Mouse (Mus musculus) hindbrain, embryonic 15.5 days (tissue): ENCODE data around the gene Noto. TPM values are rescaled to one million over a fixed set of nuclear protein-coding genes. Genes with fewer than 3 reads are reported as not detected.

Experiments used
- ATAC-seq: fragments of 200-750 bp; cut with Nextera tagmentation; 2 replicates; pipeline ENCODE4 v1.8.0; 2017; ENCODE audit warnings: low read depth, moderate number of reproducible peaks, moderate TSS enrichment; ENCODE audit not compliant: low FRiP score
- H3K27ac ChIP-seq: fragments of 300-500 bp; sonication (generic); replicated peaks from 2 replicates; pipeline ENCODE4 v1.5.1; 2015; ENCODE audit warnings: mild to moderate bottlenecking, inconsistent platforms
- H3K27me3 ChIP-seq: fragments of 300-500 bp; sonication (generic); 2 replicates; pipeline ENCODE4 v1.6.1; 2015; ENCODE audit warnings: control low read depth, inconsistent platforms
- H3K36me3 ChIP-seq: fragments of 300-500 bp; sonication (generic); 2 replicates; pipeline ENCODE4 v1.6.1; 2015; ENCODE audit warnings: control low read depth, inconsistent platforms
- H3K4me1 ChIP-seq: fragments of 300-500 bp; sonication (generic); replicated peaks from 2 replicates; pipeline ENCODE4 v1.6.1; 2015; ENCODE audit warnings: control low read depth, inconsistent platforms
- H3K4me2 ChIP-seq: fragments of 300-500 bp; sonication (generic); 2 replicates; pipeline ENCODE4 v1.6.1; 2015; ENCODE audit warnings: moderate library complexity, mild to moderate bottlenecking, inconsistent platforms
- H3K4me3 ChIP-seq: fragments of 300-500 bp; sonication (generic); 2 replicates; pipeline ENCODE4 v1.5.1; 2015; ENCODE audit warnings: mild to moderate bottlenecking, inconsistent platforms
- H3K9ac ChIP-seq: fragments of 300-500 bp; sonication (generic); 2 replicates; pipeline ENCODE4 v1.6.1; 2015; ENCODE audit warnings: inconsistent platforms
- H3K9me3 ChIP-seq: fragments of 300-500 bp; sonication (generic); 2 replicates; pipeline ENCODE4 v1.6.1; 2016; ENCODE audit warnings: control low read depth, inconsistent platforms
- WGBS: fragments of 180-500 bp; shearing (Covaris S2); methylation state at CpG from one replicate; pipeline ENCODE4 v1.1.7; 2015; 5-methylcytosine and 5-hydroxymethylcytosine counted together
- polyA plus RNA-seq: library from polyadenylated mRNA; unstranded; fragments of >200 nt; fragmentation: Nextera tagmentation; extraction: Ambion mirVana; gene quantifications from 2 replicates; pipeline ENCODE4 v1.2.1, GENCODE M21; 2015

Gene Noto
- polyA plus RNA-seq, 1 experiment from 2014 or later = not detected

- no peaks in the 10 kb centered on the region for H3K9me3 ChIP-seq
- WGBS = 17% methylated on average over 5 of the region's 7 CpGs
- H3K36me3 ChIP-seq = no peaks in the 10 kb centered on the region
- H3K9ac ChIP-seq = no peak overlapping the region
- no peak overlapping the region for H3K27ac ChIP-seq
- H3K4me3 ChIP-seq = no peak overlapping the region
- H3K27me3 ChIP-seq = no peaks in the 10 kb centered on the region
- no peak for ATAC-seq
- no peaks in the 10 kb centered on the region for H3K4me1 ChIP-seq
- H3K4me2 ChIP-seq = no peak overlapping the region
These were observed 31.9 kb upstream of the Noto start for GRCm38 (mm10) chr6:85391803-85392202.

- H3K9ac ChIP-seq = no peak overlapping the region
- H3K4me3 ChIP-seq = no peak overlapping the region
- no peaks in the 10 kb centered on the region for H3K36me3 ChIP-seq
- H3K27me3 ChIP-seq = no peaks in the 10 kb centered on the region
- no peak overlapping the region for H3K4me2 ChIP-seq
- no peaks in the 10 kb centered on the region for H3K9me3 ChIP-seq
- no peak overlapping the region for H3K27ac ChIP-seq
- ATAC-seq = no peak
- H3K4me1 ChIP-seq = no peaks in the 10 kb centered on the region
- WGBS = 84% methylated on average over 2 of the region's 2 CpGs
These were observed 28.3 kb upstream of the Noto start for GRCm38 (mm10) chr6:85395360-85395759.

GRCm38 (mm10) chr6:85397165-85397564 is 26.5 kb upstream of the Noto start:
- Histone ChIP-seq H3K4me2 (no peak overlapping the region), H3K27me3 (no peaks in the 10 kb centered on the region), H3K4me3 (no peak overlapping the region), H3K4me1 (no peaks in the 10 kb centered on the region), H3K36me3 (no peaks in the 10 kb centered on the region), H3K9ac (no peak overlapping the region), H3K9me3 (no peaks in the 10 kb centered on the region), H3K27ac (no peak overlapping the region)
- ATAC-seq = no peak
- WGBS = 27% methylated on average over 1 of the region's 1 CpGs

- Histone ChIP-seq H3K27ac (no peak overlapping the region), H3K4me1 (no peaks in the 10 kb centered on the region), H3K36me3 (no peaks in the 10 kb centered on the region), H3K4me2 (no peak overlapping the region), H3K9me3 (no peaks in the 10 kb centered on the region), H3K27me3 (no peaks in the 10 kb centered on the region), H3K9ac (no peak overlapping the region), H3K4me3 (no peak overlapping the region)
- WGBS = 38% methylated on average over 5 of the region's 5 CpGs
- no peak for ATAC-seq
These were observed 24.0 kb upstream of the Noto start for GRCm38 (mm10) chr6:85399715-85400114.

- Histone ChIP-seq H3K4me3 (no peak overlapping the region), H3K9me3 (no peaks in the 10 kb centered on the region), H3K4me1 (no peaks in the 10 kb centered on the region), H3K27me3 (peaks cover 8% of the 10 kb centered on the region; the same call in 1 of the 2 replicates), H3K27ac (peak overlapping the region; percentile 47; the same call in 1 of the 2 replicates), H3K4me2 (no peak overlapping the region), H3K9ac (no peak overlapping the region), H3K36me3 (no peaks in the 10 kb centered on the region)
- WGBS = 48% methylated on average over 2 of the region's 2 CpGs
- ATAC-seq = no peak
These were observed 21.1 kb upstream of the Noto start for GRCm38 (mm10) chr6:85402613-85403012.

GRCm38 (mm10) chr6:85403039-85403438 is 20.6 kb upstream of the Noto start:
- Histone ChIP-seq H3K9ac (no peak overlapping the region), H3K36me3 (no peaks in the 10 kb centered on the region), H3K9me3 (no peaks in the 10 kb centered on the region), H3K27ac (peak overlapping the region; percentile 47; the same call in 1 of the 2 replicates), H3K4me3 (no peak overlapping the region), H3K4me1 (no peaks in the 10 kb centered on the region), H3K27me3 (peaks cover 12% of the 10 kb centered on the region), H3K4me2 (no peak overlapping the region)
- WGBS = 63% methylated on average over 10 of the region's 10 CpGs
- ATAC-seq = no peak

GRCm38 (mm10) chr6:85409003-85409402 is 14.7 kb upstream of the Noto start:
- Histone ChIP-seq H3K27me3 (peaks cover 38% of the 10 kb centered on the region), H3K9me3 (no peaks in the 10 kb centered on the region), H3K4me1 (peaks cover 6% of the 10 kb centered on the region), H3K4me2 (peak overlapping the region; percentile 60), H3K9ac (peak overlapping the region; percentile 21; the same call in 1 of the 2 replicates), H3K4me3 (peak overlapping the region; percentile 32), H3K27ac (no peak overlapping the region), H3K36me3 (no peaks in the 10 kb centered on the region)
- ATAC-seq = no peak
- 2% methylated on average over 31 of the region's 31 CpGs for WGBS

- H3K9me3 ChIP-seq = no peaks in the 10 kb centered on the region
- no peak overlapping the region for H3K27ac ChIP-seq
- H3K4me1 ChIP-seq = peaks cover 6% of the 10 kb centered on the region
- peaks cover 38% of the 10 kb centered on the region for H3K27me3 ChIP-seq
- peak; percentile 88 for ATAC-seq
- H3K4me3 ChIP-seq = no peak overlapping the region
- WGBS = 11% methylated on average over 13 of the region's 13 CpGs
- no peaks in the 10 kb centered on the region for H3K36me3 ChIP-seq
- H3K4me2 ChIP-seq = 0 out of 2 replicates have a peak overlapping the region, but pooled peaks have one; percentile 23
- H3K9ac ChIP-seq = 0 out of 2 replicates have a peak overlapping the region, but pooled peaks have one; percentile 19
These were observed 12.9 kb upstream of the Noto start for GRCm38 (mm10) chr6:85410771-85411273.

GRCm38 (mm10) chr6:85415829-85416228 is 7.9 kb upstream of the Noto start:
- no peak overlapping the region for H3K27ac ChIP-seq
- no peak overlapping the region for H3K4me2 ChIP-seq
- WGBS = 70% methylated on average over 3 of the region's 3 CpGs
- H3K9ac ChIP-seq = no peak overlapping the region
- no peaks in the 10 kb centered on the region for H3K4me1 ChIP-seq
- no peak overlapping the region for H3K4me3 ChIP-seq
- H3K9me3 ChIP-seq = no peaks in the 10 kb centered on the region
- no peak for ATAC-seq
- no peaks in the 10 kb centered on the region for H3K27me3 ChIP-seq
- H3K36me3 ChIP-seq = no peaks in the 10 kb centered on the region

GRCm38 (mm10) chr6:85419150-85419549 is 4.5 kb upstream of the Noto start:
- Histone ChIP-seq H3K4me2 (no peak overlapping the region), H3K27ac (no peak overlapping the region), H3K4me3 (no peak overlapping the region), H3K36me3 (no peaks in the 10 kb centered on the region), H3K9me3 (no peaks in the 10 kb centered on the region), H3K27me3 (0 out of 2 replicates have a peak, but pooled peaks cover 12% of the 10 kb centered on the region), H3K9ac (no peak overlapping the region), H3K4me1 (no peaks in the 10 kb centered on the region)
- 88% methylated on average over 2 of the region's 2 CpGs for WGBS
- no peak for ATAC-seq

- H3K4me2 ChIP-seq = peak overlapping the region; percentile 87
- peaks cover 18% of the 10 kb centered on the region for H3K4me1 ChIP-seq
- no peaks in the 10 kb centered on the region for H3K9me3 ChIP-seq
- peak overlapping the region; percentile 68 for H3K9ac ChIP-seq
- WGBS = 47% methylated on average over 8 of the region's 8 CpGs
- ATAC-seq = peak; percentile 71
- H3K27me3 ChIP-seq = no peaks in the 10 kb centered on the region
- peak overlapping the region; percentile 96 for H3K4me3 ChIP-seq
- no peak overlapping the region for H3K27ac ChIP-seq
- no peaks in the 10 kb centered on the region for H3K36me3 ChIP-seq
These were observed 7.7 kb downstream of the Noto start for GRCm38 (mm10) chr6:85431274-85431841.

- Histone ChIP-seq H3K4me2 (peak within 1 kb of the TSS; percentile 87), H3K27me3 (no peaks in the 10 kb centered on the region), H3K27ac (no peak within 1 kb of the TSS), H3K9me3 (no peaks in the 10 kb centered on the region), H3K4me3 (peak within 1 kb of the TSS; percentile 96), H3K36me3 (no peaks in the 10 kb centered on the region), H3K4me1 (peaks cover 18% of the 10 kb centered on the region), H3K9ac (peak within 1 kb of the TSS; percentile 68)
- under 1% methylated on average over 39 of the region's 39 CpGs for WGBS
- ATAC-seq = peak; percentile 84
These were observed 8.3 kb downstream of the Noto start, which contains the start of gene Smyd5 for GRCm38 (mm10) chr6:85431842-85432431. Gene Smyd5, plus strand, starts transcription at chr6:85431989.
